Mouse (Mus musculus): ENCODE data around the gene Gm5447. TPM values are rescaled to one million over a fixed set of nuclear protein-coding genes. Genes with fewer than 3 reads are reported as not detected.

The Gm5447 gene
- polyA plus RNA-seq, 1 experiment: 0.08 TPM

- peak in 1 of 2 experiments; percentile 46 for DNase-seq (ENCODE audit: extremely low spot score in 1 of 2, low spot score in 1 of 2)
Observed at GRCm38 (mm10) chr13:30985598-30986466, 11.8 kb downstream of the Gm5447 start.

GRCm38 (mm10) chr13:30986934-30987455, 13.0 kb downstream of the Gm5447 start:
- no peak for DNase-seq (ENCODE audit: extremely low spot score in 1 of 2, low spot score in 1 of 2)

DNA sequence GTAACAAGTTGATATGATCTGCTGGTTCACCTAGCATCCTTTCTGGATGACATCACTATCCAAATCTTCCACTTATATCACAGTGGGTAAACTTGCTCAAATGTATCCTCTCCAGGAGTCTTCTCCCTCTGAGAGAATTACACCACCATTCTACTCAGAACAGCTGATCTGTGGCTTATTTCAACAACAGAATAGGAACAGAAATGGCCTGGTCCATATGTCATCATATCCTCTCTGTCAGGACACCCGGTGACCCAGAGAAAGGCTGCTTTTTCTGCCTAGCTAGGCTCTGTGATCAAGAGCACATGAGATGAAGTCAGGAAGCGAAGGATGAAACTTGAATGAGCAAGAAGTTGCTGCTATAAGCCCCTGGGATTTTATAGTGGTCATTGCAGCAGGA, 13.7 kb downstream of the Gm5447 start:
- no peak for DNase-seq (ENCODE audit: extremely low spot score in 1 of 2, low spot score in 1 of 2)

GRCm38 (mm10) chr13:30989710-30990109, 15.7 kb downstream of the Gm5447 start:
- DNase-seq (ENCODE audit: extremely low spot score in 1 of 2, low spot score in 1 of 2): no peak

DNA sequence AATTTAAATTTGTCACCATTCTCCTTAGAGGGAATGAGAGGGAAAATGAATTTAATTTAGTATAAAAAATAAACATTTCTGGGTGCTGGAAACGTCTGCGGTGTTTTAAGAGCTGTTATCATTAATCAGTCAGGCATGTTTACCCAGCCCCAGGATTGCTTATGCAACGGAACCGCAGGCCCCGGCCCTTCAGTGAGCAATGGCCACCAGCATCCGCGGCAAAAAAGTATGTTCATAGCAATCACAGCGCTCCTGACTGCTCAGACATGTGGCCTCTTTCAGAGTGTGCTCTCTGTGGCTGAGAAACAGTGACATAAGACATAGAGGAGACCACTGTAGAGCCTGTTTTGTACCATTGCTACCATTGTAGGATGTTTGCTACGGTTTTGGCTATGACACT, 16.2 kb downstream of the Gm5447 start:
- DNase-seq (ENCODE audit: extremely low spot score in 1 of 2, low spot score in 1 of 2): no peak

DNA sequence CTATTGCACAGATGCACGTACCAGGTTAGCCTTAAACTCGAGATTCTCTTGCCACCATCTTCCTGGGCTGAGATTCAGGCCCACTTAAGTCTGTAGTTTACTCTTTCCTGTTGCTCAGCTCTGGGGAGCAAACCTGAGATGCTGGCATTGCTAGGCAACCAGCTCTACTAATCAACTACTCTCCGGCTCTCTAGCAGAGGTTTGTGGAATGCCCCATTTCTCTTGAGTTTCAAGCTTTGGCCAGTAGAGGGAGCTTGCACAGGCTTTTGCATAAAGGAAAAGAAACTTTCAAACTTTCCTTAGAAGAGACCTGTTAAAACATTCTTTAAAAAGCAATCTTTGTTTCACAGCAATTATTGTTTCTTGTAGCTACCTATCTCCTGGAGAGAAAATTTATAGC, 19.8 kb downstream of the Gm5447 start:
- peak in 1 of 2 experiments; percentile 85 for DNase-seq (ENCODE audit: extremely low spot score in 1 of 2, low spot score in 1 of 2)

GRCm38 (mm10) chr13:30994249-30994858, 20.4 kb downstream of the Gm5447 start:
- no peak for DNase-seq (ENCODE audit: extremely low spot score in 1 of 2, low spot score in 1 of 2)

- no peak for DNase-seq (ENCODE audit: extremely low spot score in 1 of 2, low spot score in 1 of 2)
Observed at GRCm38 (mm10) chr13:30997526-30998253, 23.7 kb downstream of the Gm5447 start.

DNA sequence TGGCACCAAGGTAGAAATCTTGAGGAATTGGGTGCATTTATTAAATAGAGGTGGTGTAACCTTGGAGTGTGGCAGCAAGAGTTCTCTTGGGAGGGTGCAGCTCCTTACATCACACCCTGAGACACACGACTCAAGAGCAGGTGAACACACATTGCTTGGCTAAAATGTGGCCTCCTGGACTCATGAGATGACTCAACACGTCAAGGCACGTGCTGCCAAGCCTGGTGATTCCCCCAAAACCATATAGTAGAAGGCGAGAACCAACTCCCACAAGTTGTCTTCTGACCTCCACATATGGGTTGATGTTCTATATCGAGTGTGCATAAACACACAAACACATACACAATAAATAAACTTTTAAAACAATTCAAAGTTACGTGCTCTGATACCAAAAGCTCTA, 25.8 kb downstream of the Gm5447 start:
- no peak for DNase-seq (ENCODE audit: extremely low spot score in 1 of 2, low spot score in 1 of 2)

DNA sequence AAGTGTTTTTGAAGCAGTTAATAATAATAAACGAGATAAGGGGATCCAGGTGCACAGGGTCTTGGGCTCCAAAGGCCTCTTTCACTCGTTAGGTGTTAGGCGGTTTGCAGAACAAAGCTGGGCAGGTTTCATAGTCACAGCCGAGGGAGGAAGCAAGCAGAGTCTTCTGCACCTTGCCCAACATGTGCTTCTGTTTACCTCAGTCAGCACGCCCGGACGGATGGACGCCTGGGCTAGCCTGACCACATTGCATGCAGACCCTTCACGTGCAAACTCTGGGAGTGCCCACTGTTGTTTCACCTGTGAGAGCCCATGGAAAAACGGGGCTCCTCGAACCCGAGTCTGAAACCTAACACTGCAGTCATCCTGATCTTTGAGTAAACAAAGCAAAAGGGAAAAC, 30.5 kb downstream of the Gm5447 start:
- no peak for DNase-seq (ENCODE audit: extremely low spot score in 1 of 2, low spot score in 1 of 2)

- DNase-seq (ENCODE audit: extremely low spot score in 1 of 2, low spot score in 1 of 2): no peak
Observed at GRCm38 (mm10) chr13:31004995-31005394, 31.0 kb downstream of the Gm5447 start.

DNA sequence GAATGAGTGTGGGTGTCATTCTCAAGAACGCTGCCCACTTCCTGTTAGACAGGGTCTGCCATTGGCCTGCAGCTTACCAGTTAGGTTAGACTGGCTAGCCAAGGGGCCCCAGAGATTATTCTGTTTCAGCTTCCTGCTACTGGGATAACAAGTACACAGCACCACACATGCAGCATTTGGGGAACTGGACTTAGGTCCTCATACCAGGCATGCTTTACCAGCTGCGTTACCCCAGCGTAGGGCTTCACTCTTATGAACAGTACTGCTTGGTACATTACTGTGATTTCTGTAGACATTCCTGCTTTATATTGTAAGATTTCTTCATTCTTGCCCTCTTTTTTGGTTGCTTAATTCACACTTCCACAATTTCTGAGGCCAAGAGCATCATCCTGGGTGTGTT, 43.5 kb downstream of the Gm5447 start:
- DNase-seq (ENCODE audit: extremely low spot score in 1 of 2, low spot score in 1 of 2): no peak

- no peak for DNase-seq (ENCODE audit: extremely low spot score in 1 of 2, low spot score in 1 of 2)
Observed at GRCm38 (mm10) chr13:31021514-31021913, 47.5 kb downstream of the Gm5447 start.

DNA sequence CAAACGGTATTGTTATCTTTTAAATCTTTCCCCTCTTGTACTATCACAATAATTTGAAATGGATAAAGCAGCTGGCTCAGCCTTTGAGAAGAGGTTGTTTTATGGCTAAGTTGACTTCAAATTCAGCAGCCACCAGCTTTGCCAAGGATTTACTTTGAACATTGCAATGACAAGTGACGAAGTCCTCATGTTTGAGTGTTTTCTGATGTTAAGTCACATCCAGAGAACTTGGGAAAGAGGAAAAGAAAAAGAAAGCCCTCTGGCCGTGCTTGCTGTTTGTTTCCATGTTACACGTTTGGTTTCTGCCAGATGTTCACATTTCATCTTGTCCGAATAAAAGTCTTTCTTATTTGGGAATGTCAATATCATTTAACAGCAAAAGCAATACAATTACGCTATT, 47.9 kb downstream of the Gm5447 start:
- DNase-seq (ENCODE audit: extremely low spot score in 1 of 2, low spot score in 1 of 2): no peak

DNA sequence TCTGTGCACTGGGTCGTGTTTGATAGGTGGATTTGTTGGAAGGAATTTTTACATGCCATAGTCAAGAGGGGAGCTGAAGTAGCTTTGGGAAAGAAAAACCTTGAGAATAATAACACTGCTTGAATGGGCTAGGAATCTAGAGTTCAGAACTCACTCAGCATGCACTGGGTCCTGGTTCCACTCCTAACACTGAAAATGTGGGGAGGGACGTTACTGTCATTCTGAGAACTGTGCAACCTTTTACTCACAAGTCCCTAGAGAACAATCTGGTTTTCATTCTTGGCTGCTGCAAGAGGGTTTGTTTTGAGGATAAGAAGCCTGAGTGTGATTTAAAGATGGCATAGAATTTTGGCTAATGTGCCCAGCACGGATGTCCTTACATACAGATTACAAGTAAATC, 49.7 kb downstream of the Gm5447 start:
- no peak for DNase-seq (ENCODE audit: extremely low spot score in 1 of 2, low spot score in 1 of 2)

Other genes starting within 250 kb of the Gm5447 start
- gene Irf4, start 225.0 kb upstream of the Gm5447 start, polyA plus RNA-seq (2012; rRNA removed): 0.19 and 0.22 TPM in 2 replicates
- gene Hus1b, start 26.4 kb upstream of the Gm5447 start, polyA plus RNA-seq (2012; rRNA removed): 0.22 and 0.25 TPM in 2 replicates
- gene Exoc2, start 111 bp upstream of the Gm5447 start, polyA plus RNA-seq (2012; rRNA removed): 26.7 and 28.9 TPM in 2 replicates

Data from frontal cortex, adult 2 months (tissue).